Mouse (Mus musculus) cerebral cortex, adult 2 months (tissue): ENCODE data around the gene Atf6b.

Experiments
- WGBS: fragments of 180-500 bp; shearing (Covaris S2); methylation state at CpG from one replicate; pipeline ENCODE4 v1.1.7; 2018; 5-methylcytosine and 5-hydroxymethylcytosine counted together

Gene Atf6b

GRCm38 (mm10) chr17:34648141-34648890, 1.4 kb downstream of the Atf6b start:
- 81% methylated on average over 16 of the region's 16 CpGs for WGBS

- WGBS, result 83% methylated on average over 18 of the region's 18 CpGs
These were observed 2.3 kb downstream of the Atf6b start for GRCm38 (mm10) chr17:34649106-34649864.

GRCm38 (mm10) chr17:34650781-34651180, 3.8 kb downstream of the Atf6b start:
- WGBS, result 81% methylated on average over 14 of the region's 14 CpGs

- 44% methylated on average over 19 of the region's 19 CpGs for WGBS
These were observed 4.7 kb downstream of the Atf6b start for GRCm38 (mm10) chr17:34651507-34652221.

- 74% methylated on average over 10 of the region's 10 CpGs for WGBS
These were observed 5.6 kb downstream of the Atf6b start for GRCm38 (mm10) chr17:34652546-34652945.

GRCm38 (mm10) chr17:34652985-34653384, 6.0 kb downstream of the Atf6b start:
- 90% methylated on average over 8 of the region's 8 CpGs for WGBS

GRCm38 (mm10) chr17:34653746-34654285, 6.9 kb downstream of the Atf6b start:
- WGBS, result 64% methylated on average over 9 of the region's 9 CpGs

- 94% methylated on average over 13 of the region's 13 CpGs for WGBS
These were observed 7.4 kb downstream of the Atf6b start for GRCm38 (mm10) chr17:34654392-34654791.

GRCm38 (mm10) chr17:34655160-34655559, 8.2 kb downstream of the Atf6b start:
- 76% methylated on average over 7 of the region's 7 CpGs for WGBS

- WGBS, result 27% methylated on average over 4 of the region's 4 CpGs
These were observed 8.6 kb downstream of the Atf6b start for GRCm38 (mm10) chr17:34655581-34655991.

GRCm38 (mm10) chr17:34656666-34657065, 9.7 kb downstream of the Atf6b start:
- 65% methylated on average over 8 of the region's 8 CpGs for WGBS

GRCm38 (mm10) chr17:34657271-34657670, 10.3 kb downstream of the Atf6b start:
- 39% methylated on average over 2 of the region's 2 CpGs for WGBS

- WGBS, result 73% methylated on average over 2 of the region's 2 CpGs
These were observed 11.2 kb downstream of the Atf6b start for GRCm38 (mm10) chr17:34658145-34658544.

- WGBS, result 83% methylated on average over 3 of the region's 3 CpGs
These were observed 11.6 kb downstream of the Atf6b start for GRCm38 (mm10) chr17:34658591-34658990.

- 63% methylated on average over 12 of the region's 12 CpGs for WGBS
These were observed 12.4 kb downstream of the Atf6b start for GRCm38 (mm10) chr17:34659181-34659896.

- WGBS, result 43% methylated on average over 3 of the region's 3 CpGs
These were observed 12.9 kb downstream of the Atf6b start for GRCm38 (mm10) chr17:34659897-34660214.

- 38% methylated on average over 11 of the region's 11 CpGs for WGBS
These were observed 13.4 kb downstream of the Atf6b start for GRCm38 (mm10) chr17:34660259-34660820.

- 11% methylated on average over 19 of the region's 19 CpGs for WGBS
These were observed 14.2 kb downstream of the Atf6b start for GRCm38 (mm10) chr17:34661121-34661591.

GRCm38 (mm10) chr17:34662468-34662867, 15.5 kb downstream of the Atf6b start:
- 86% methylated on average over 1 of the region's 1 CpGs for WGBS

GRCm38 (mm10) chr17:34662978-34663377, 16.0 kb downstream of the Atf6b start:
- WGBS, result 88% methylated on average over 8 of the region's 8 CpGs

GRCm38 (mm10) chr17:34663558-34663957, 16.6 kb downstream of the Atf6b start:
- WGBS, result 59% methylated on average over 1 of the region's 1 CpGs
